Mouse (Mus musculus): ENCODE data around the gene Gm45261. TPM values are rescaled to one million over a fixed set of nuclear protein-coding genes. Genes with fewer than 3 reads are reported as not detected.

Gene Gm45261
- polyA plus RNA-seq, 1 experiment from 2014 or later, result not detected

DNA sequence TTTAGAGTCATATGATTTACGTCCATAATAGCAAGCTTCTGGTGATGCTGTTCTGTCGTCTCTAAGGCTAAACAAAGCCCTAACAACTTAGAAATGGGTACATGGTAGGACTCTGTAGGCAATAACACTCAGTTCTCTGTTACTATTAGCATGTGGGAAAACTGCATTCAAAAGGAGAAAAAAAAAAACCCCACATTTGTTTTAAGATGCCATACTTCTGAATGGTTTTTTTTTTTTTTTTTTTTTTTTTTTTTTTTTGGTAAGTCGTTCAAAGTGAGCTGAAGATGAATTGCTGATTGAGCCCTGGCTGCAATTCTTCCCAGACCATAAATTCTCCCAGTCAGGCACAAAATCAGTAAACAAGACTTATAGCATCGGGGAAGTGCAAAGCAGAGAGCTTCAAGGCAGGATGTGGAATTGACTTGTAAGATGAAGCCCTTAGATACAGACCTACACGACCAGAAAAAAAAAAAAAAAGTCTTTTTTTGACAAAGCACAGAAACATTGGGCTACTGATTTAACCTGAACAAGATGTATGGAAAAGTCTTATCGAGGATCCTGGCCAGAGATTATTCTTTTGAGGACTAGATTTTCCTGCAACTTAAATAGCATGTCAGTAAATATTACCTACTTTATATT lies 51.7 kb downstream of the Gm45261 start:
- Histone ChIP-seq H3K36me3 (no peaks in the 10 kb centered on the region), H3K4me1 (no peaks in the 10 kb centered on the region), H3K27ac (replicated peaks) (no peak overlapping the region), H3K4me3 (replicated peaks) (no peak overlapping the region), H3K9ac (no peak overlapping the region), H3K9me3 (replicated peaks) (no peaks in the 10 kb centered on the region), H3K4me2 (replicated peaks) (no peak overlapping the region), H3K27me3 (no peaks in the 10 kb centered on the region)
- no peak for ATAC-seq (ENCODE audit: insufficient number of reproducible peaks, low FRiP score, low TSS enrichment, low read depth)
- 39% methylated on average over 6 of the region's 6 CpGs for WGBS

DNA sequence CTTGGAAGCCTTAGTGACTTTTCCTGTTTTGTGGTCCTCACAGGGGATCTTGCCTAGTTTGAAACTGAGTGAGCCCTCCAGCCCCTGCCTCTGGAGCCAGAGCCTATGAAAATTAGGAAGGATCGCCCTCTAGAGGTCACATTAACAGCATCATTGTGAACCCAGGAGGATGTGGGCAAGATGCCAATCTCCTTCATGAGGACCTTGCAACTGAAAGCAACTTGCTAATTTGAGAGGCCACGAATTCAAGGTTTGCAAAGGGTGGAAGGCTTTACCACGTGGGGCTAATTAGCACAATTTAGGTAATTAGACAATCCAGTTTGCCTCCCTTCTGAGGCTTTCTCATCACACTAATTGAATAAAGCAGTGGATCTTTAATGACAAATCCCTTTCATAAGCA lies 52.7 kb downstream of the Gm45261 start:
- WGBS, result 6% methylated on average over 3 of the region's 3 CpGs
- no peak overlapping the region for H3K27ac ChIP-seq (replicated peaks)
- H3K4me3 ChIP-seq (replicated peaks), result no peak overlapping the region
- no peak overlapping the region for H3K9ac ChIP-seq
- no peaks in the 10 kb centered on the region for H3K36me3 ChIP-seq
- no peak overlapping the region for H3K4me2 ChIP-seq (replicated peaks)
- ATAC-seq (ENCODE audit: insufficient number of reproducible peaks, low FRiP score, low TSS enrichment, low read depth), result no peak
- no peaks in the 10 kb centered on the region for H3K9me3 ChIP-seq (replicated peaks)
- no peaks in the 10 kb centered on the region for H3K4me1 ChIP-seq
- H3K27me3 ChIP-seq, result no peaks in the 10 kb centered on the region

- H3K4me2 ChIP-seq (replicated peaks), result no peak overlapping the region
- ATAC-seq (ENCODE audit: insufficient number of reproducible peaks, low FRiP score, low TSS enrichment, low read depth), result no peak
- H3K4me3 ChIP-seq (replicated peaks), result no peak overlapping the region
- H3K9me3 ChIP-seq (replicated peaks), result no peaks in the 10 kb centered on the region
- 55% methylated on average over 3 of the region's 3 CpGs for WGBS
- H3K36me3 ChIP-seq, result no peaks in the 10 kb centered on the region
- H3K27ac ChIP-seq (replicated peaks), result no peak overlapping the region
- no peaks in the 10 kb centered on the region for H3K4me1 ChIP-seq
- no peaks in the 10 kb centered on the region for H3K27me3 ChIP-seq
- no peak overlapping the region for H3K9ac ChIP-seq
Measured at GRCm38 (mm10) chr1:80404196-80404595, 57.1 kb downstream of the Gm45261 start.

DNA sequence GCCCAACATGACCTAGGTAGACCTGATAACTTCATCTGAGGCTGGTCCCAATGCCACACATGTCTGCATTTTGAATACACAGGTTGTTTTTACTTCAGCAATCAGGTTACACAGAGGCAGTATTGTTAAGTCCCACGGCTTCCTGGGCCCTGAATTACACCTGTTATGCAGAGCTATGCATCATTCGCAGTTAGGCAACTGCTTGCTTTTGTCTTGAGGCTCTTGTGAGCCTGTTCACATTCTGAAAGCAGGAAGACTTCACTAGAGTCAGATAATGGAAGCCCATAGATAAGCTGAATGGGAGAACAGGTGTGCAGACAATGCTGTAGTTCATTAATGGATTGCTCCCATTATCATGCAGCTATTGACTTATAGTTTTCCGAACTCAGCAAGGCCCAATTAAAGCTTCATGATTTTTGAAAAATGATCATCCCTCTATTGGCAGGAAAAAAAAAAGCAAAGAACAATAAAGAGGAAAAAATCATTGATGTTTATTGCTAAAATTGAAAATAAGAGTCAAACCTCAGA lies 57.8 kb downstream of the Gm45261 start:
- no peak overlapping the region for H3K4me2 ChIP-seq (replicated peaks)
- H3K4me1 ChIP-seq, result no peaks in the 10 kb centered on the region
- H3K9me3 ChIP-seq (replicated peaks), result no peaks in the 10 kb centered on the region
- no peaks in the 10 kb centered on the region for H3K27me3 ChIP-seq
- no peak overlapping the region for H3K4me3 ChIP-seq (replicated peaks)
- WGBS, result 80% methylated on average over 3 of the region's 3 CpGs
- no peak overlapping the region for H3K9ac ChIP-seq
- H3K36me3 ChIP-seq, result no peaks in the 10 kb centered on the region
- ATAC-seq (ENCODE audit: insufficient number of reproducible peaks, low FRiP score, low TSS enrichment, low read depth), result no peak
- no peak overlapping the region for H3K27ac ChIP-seq (replicated peaks)

GRCm38 (mm10) chr1:80401961-80402360 lies 59.3 kb downstream of the Gm45261 start:
- 90% methylated on average over 1 of the region's 1 CpGs for WGBS
- Histone ChIP-seq H3K9me3 (replicated peaks) (no peaks in the 10 kb centered on the region), H3K27ac (replicated peaks) (no peak overlapping the region), H3K9ac (no peak overlapping the region), H3K36me3 (no peaks in the 10 kb centered on the region), H3K27me3 (no peaks in the 10 kb centered on the region), H3K4me1 (no peaks in the 10 kb centered on the region), H3K4me3 (replicated peaks) (no peak overlapping the region), H3K4me2 (replicated peaks) (no peak overlapping the region)
- no peak for ATAC-seq (ENCODE audit: insufficient number of reproducible peaks, low FRiP score, low TSS enrichment, low read depth)

Other genes starting within 250 kb of the Gm45261 start
- gene Fam124b, start 243.0 kb downstream of the Gm45261 start, polyA plus RNA-seq (2015; fragmentation: Nextera tagmentation; extraction: Ambion mirVana), result 1.1 and 1.4 TPM in 2 replicates
- 29.3 and 44.6 TPM in 2 replicates for gene Cul3, start 121.0 kb downstream of the Gm45261 start, polyA plus RNA-seq (2015; fragmentation: Nextera tagmentation; extraction: Ambion mirVana)

Measured in embryonic facial prominence, embryonic 15.5 days (tissue).